Mouse (Mus musculus): Measurements from ENCODE around the gene Dock8.

The Dock8 gene

GRCm38 (mm10) chr19:24999201-24999886, at the start of gene Dock8:
Dock8 (plus strand) TSS chr19:24999534.
- DNase-seq (ENCODE audit: extremely low read depth, insufficient read length, low spot score) = peak; percentile 88

- no peak for DNase-seq (ENCODE audit: extremely low read depth, insufficient read length, low spot score)
These were observed 40.8 kb upstream of the Dock8 start for GRCm38 (mm10) chr19:24958531-24958930.

- peak; percentile 98 for DNase-seq (ENCODE audit: extremely low read depth, insufficient read length, low spot score)
These were observed 38.0 kb upstream of the Dock8 start, which contains the start of gene Cbwd1 for GRCm38 (mm10) chr19:24961172-24961962. Cbwd1 (minus strand) TSS chr19:24961610.

- DNase-seq (ENCODE audit: extremely low read depth, insufficient read length, low spot score) = no peak
These were observed 33.1 kb upstream of the Dock8 start for GRCm38 (mm10) chr19:24966203-24966602.

- no peak for DNase-seq (ENCODE audit: extremely low read depth, insufficient read length, low spot score)
These were observed 32.4 kb upstream of the Dock8 start for GRCm38 (mm10) chr19:24966941-24967340.

- DNase-seq (ENCODE audit: extremely low read depth, insufficient read length, low spot score) = no peak
These were observed 28.0 kb upstream of the Dock8 start for GRCm38 (mm10) chr19:24971307-24971706.

GRCm38 (mm10) chr19:24972701-24973390, 26.5 kb upstream of the Dock8 start:
- no peak for DNase-seq (ENCODE audit: extremely low read depth, insufficient read length, low spot score)

- no peak for DNase-seq (ENCODE audit: extremely low read depth, insufficient read length, low spot score)
These were observed 21.3 kb upstream of the Dock8 start for GRCm38 (mm10) chr19:24977991-24978390.

- no peak for DNase-seq (ENCODE audit: extremely low read depth, insufficient read length, low spot score)
These were observed 20.2 kb upstream of the Dock8 start for GRCm38 (mm10) chr19:24978852-24979842.

- peak; percentile 55 for DNase-seq (ENCODE audit: extremely low read depth, insufficient read length, low spot score)
These were observed 18.0 kb upstream of the Dock8 start for GRCm38 (mm10) chr19:24981294-24981693.

GRCm38 (mm10) chr19:24983050-24983449, 16.3 kb upstream of the Dock8 start:
- DNase-seq (ENCODE audit: extremely low read depth, insufficient read length, low spot score) = no peak

- DNase-seq (ENCODE audit: extremely low read depth, insufficient read length, low spot score) = no peak
These were observed 15.4 kb upstream of the Dock8 start for GRCm38 (mm10) chr19:24983857-24984498.

GRCm38 (mm10) chr19:24985045-24985444, 14.3 kb upstream of the Dock8 start:
- no peak for DNase-seq (ENCODE audit: extremely low read depth, insufficient read length, low spot score)

- no peak for DNase-seq (ENCODE audit: extremely low read depth, insufficient read length, low spot score)
These were observed 12.0 kb upstream of the Dock8 start for GRCm38 (mm10) chr19:24987355-24987754.

GRCm38 (mm10) chr19:24988831-24989230, 10.5 kb upstream of the Dock8 start:
- no peak for DNase-seq (ENCODE audit: extremely low read depth, insufficient read length, low spot score)

- DNase-seq (ENCODE audit: extremely low read depth, insufficient read length, low spot score) = no peak
These were observed 9.1 kb upstream of the Dock8 start for GRCm38 (mm10) chr19:24990138-24990822.

GRCm38 (mm10) chr19:24993526-24993925, 5.8 kb upstream of the Dock8 start:
- no peak for DNase-seq (ENCODE audit: extremely low read depth, insufficient read length, low spot score)

GRCm38 (mm10) chr19:24994900-24995299, 4.4 kb upstream of the Dock8 start:
- peak; percentile 75 for DNase-seq (ENCODE audit: extremely low read depth, insufficient read length, low spot score)
